Mouse (Mus musculus): ENCODE data around the gene BC048562. TPM values are rescaled to one million over a fixed set of nuclear protein-coding genes. Genes with fewer than 3 reads are reported as not detected.

BC048562 gene
- total and polyA plus RNA-seq, 3 experiments = not detected

- Histone ChIP-seq H3K9me3 (replicated peaks; ENCODE audit: insufficient read depth, low read length) (no peaks in the 10 kb centered on the region), H3K4me1 (ENCODE audit: control insufficient read depth in 1 of 2, insufficient read depth in 2 of 2, low read length in 2 of 2) (no peaks in the 10 kb centered on the region), H3K27me3 (ENCODE audit: control insufficient read depth in 1 of 2, insufficient read depth in 2 of 2, low read length in 2 of 2) (no peaks in the 10 kb centered on the region), H3K27ac (ENCODE audit: control insufficient read depth, low read depth, low read length) (no peak overlapping the region), H3K79me2 (ENCODE audit: control insufficient read depth, insufficient read depth, low read length, poor library complexity) (no peaks in the 10 kb centered on the region), H3K4me3 (ENCODE audit: control insufficient read depth in 1 of 2, insufficient read depth in 1 of 2, low read depth in 2 of 2, low read length in 2 of 2) (no peak overlapping the region), H3K9ac (ENCODE audit: control insufficient read depth, low read depth, low read length, poor library complexity, severe bottlenecking) (no peak overlapping the region), H3K36me3 (ENCODE audit: control insufficient read depth in 1 of 2, insufficient read depth in 2 of 2, low read length in 2 of 2) (no peaks in the 10 kb centered on the region)
- no peak for DNase-seq (ENCODE audit: low read depth, low spot score)
- no peak for TF ChIP-seq USF2 (IDR thresholded peaks at IDR 0.05; ENCODE audit: borderline replicate concordance in 1 of 2, insufficient read depth in 1 of 2, low read depth in 1 of 2, low read length in 2 of 2)
- TF ChIP-seq NELFE (IDR thresholded peaks at IDR 0.05; ENCODE audit: low read depth, low read length) = no peak
- TF ChIP-seq POLR2A (IDR thresholded peaks at IDR 0.05; ENCODE audit: control insufficient read depth in 1 of 2, insufficient read depth in 1 of 2, low read depth in 1 of 2, low read length in 2 of 2, poor library complexity in 1 of 2) = no peak
- TF ChIP-seq MAFK (IDR thresholded peaks at IDR 0.05; ENCODE audit: borderline replicate concordance, low read depth, low read length) = no peak
- no peak for TF ChIP-seq JUND (IDR thresholded peaks at IDR 0.05; ENCODE audit: low read depth, low read length)
- no peak for TF ChIP-seq ZKSCAN1 (IDR thresholded peaks at IDR 0.05; ENCODE audit: low read depth, low read length)
- no peak for TF ChIP-seq HCFC1 (IDR thresholded peaks at IDR 0.05; ENCODE audit: low read depth, low read length)
- no peak for TF ChIP-seq RCOR1 (IDR thresholded peaks at IDR 0.05; ENCODE audit: low read depth, low read length)
- no peak for TF ChIP-seq BHLHE40 (IDR thresholded peaks at IDR 0.05; ENCODE audit: borderline replicate concordance, low read depth, low read length)
- TF ChIP-seq CHD1 (IDR thresholded peaks at IDR 0.05; ENCODE audit: low read depth, low read length) = no peak
- TF ChIP-seq CTCF (IDR thresholded peaks at IDR 0.05 in 2 of 3, conservative IDR thresholded peaks at IDR 0.05 in 1 of 3; ENCODE audit: control insufficient read depth in 1 of 3, insufficient read depth in 1 of 3, low read depth in 2 of 3, low read length in 3 of 3, poor library complexity in 1 of 3, severe bottlenecking in 1 of 3) = no peak
These were observed 33.1 kb downstream of the BC048562 start for GRCm38 (mm10) chr9:108469430-108469829.

GRCm38 (mm10) chr9:108469845-108470244 is 33.6 kb downstream of the BC048562 start:
- DNase-seq (ENCODE audit: low read depth, low spot score) = no peak
- Histone ChIP-seq H3K9me3 (replicated peaks; ENCODE audit: insufficient read depth, low read length) (no peaks in the 10 kb centered on the region), H3K4me3 (ENCODE audit: control insufficient read depth in 1 of 2, insufficient read depth in 1 of 2, low read depth in 2 of 2, low read length in 2 of 2) (no peak overlapping the region), H3K79me2 (ENCODE audit: control insufficient read depth, insufficient read depth, low read length, poor library complexity) (no peaks in the 10 kb centered on the region), H3K9ac (ENCODE audit: control insufficient read depth, low read depth, low read length, poor library complexity, severe bottlenecking) (no peak overlapping the region), H3K4me1 (ENCODE audit: control insufficient read depth in 1 of 2, insufficient read depth in 2 of 2, low read length in 2 of 2) (no peaks in the 10 kb centered on the region), H3K27ac (ENCODE audit: control insufficient read depth, low read depth, low read length) (no peak overlapping the region), H3K36me3 (ENCODE audit: control insufficient read depth in 1 of 2, insufficient read depth in 2 of 2, low read length in 2 of 2) (no peaks in the 10 kb centered on the region), H3K27me3 (ENCODE audit: control insufficient read depth in 1 of 2, insufficient read depth in 2 of 2, low read length in 2 of 2) (no peaks in the 10 kb centered on the region)
- TF ChIP-seq ELF1 (IDR thresholded peaks at IDR 0.05; ENCODE audit: low read depth, low read length) = no peak
- no peak for TF ChIP-seq MAFK (IDR thresholded peaks at IDR 0.05; ENCODE audit: borderline replicate concordance, low read depth, low read length)
- TF ChIP-seq KAT2A (conservative IDR thresholded peaks at IDR 0.05; ENCODE audit: low read depth, low read length) = no peak
- no peak for TF ChIP-seq ZNF384 (IDR thresholded peaks at IDR 0.05; ENCODE audit: low read depth, low read length)
- TF ChIP-seq MEF2A (IDR thresholded peaks at IDR 0.05; ENCODE audit: extremely low read depth, insufficient replicate concordance, low read depth, low read length, poor library complexity, severe bottlenecking) = no peak
- no peak for TF ChIP-seq CTCF (IDR thresholded peaks at IDR 0.05 in 2 of 3, conservative IDR thresholded peaks at IDR 0.05 in 1 of 3; ENCODE audit: control insufficient read depth in 1 of 3, insufficient read depth in 1 of 3, low read depth in 2 of 3, low read length in 3 of 3, poor library complexity in 1 of 3, severe bottlenecking in 1 of 3)
- TF ChIP-seq NELFE (IDR thresholded peaks at IDR 0.05; ENCODE audit: low read depth, low read length) = no peak
- TF ChIP-seq SMC3 (IDR thresholded peaks at IDR 0.05; ENCODE audit: low read depth, low read length) = no peak
- no peak for TF ChIP-seq CHD2 (IDR thresholded peaks at IDR 0.05; ENCODE audit: low read length)
- TF ChIP-seq CHD1 (IDR thresholded peaks at IDR 0.05; ENCODE audit: low read depth, low read length) = no peak
- TF ChIP-seq MYB (IDR thresholded peaks at IDR 0.05; ENCODE audit: low read depth, low read length) = no peak
- TF ChIP-seq NRF1 (IDR thresholded peaks at IDR 0.05; ENCODE audit: insufficient read depth, low read depth, low read length, poor library complexity, severe bottlenecking) = no peak
- no peak for TF ChIP-seq HCFC1 (IDR thresholded peaks at IDR 0.05; ENCODE audit: low read depth, low read length)
- TF ChIP-seq JUND (IDR thresholded peaks at IDR 0.05; ENCODE audit: low read depth, low read length) = no peak
